In genomic region chr11:53478383-53479170, GRCm38 (mm10) we compare ENCODE assay signal across 9 mouse cellular contexts. TPM values are rescaled to one million over a fixed set of nuclear protein-coding genes. Genes with fewer than 3 reads are reported as not detected.
DNase-seq lines count a peak whose midpoint lies in the region; ATAC-seq and TF ChIP-seq lines count a peak whose summit lies in the region.
"Had no signal": no experiment of that assay in that cellular context is flagged by ENCODE, and none has a peak within 500 bp of the region (broad histone marks: within the 10 kb centered on the region; RNA-seq: fewer than 3 reads in every experiment).

No protein-coding gene starts in this region.

- H3K9ac ChIP-seq in limb, embryonic 12.5 days (replicated peaks), result peak overlapping the region; percentile 38; the same call in 1 of the 2 replicates

- H3K36me3 ChIP-seq in erythroblast, embryonic 14.5 days (ENCODE audit: control insufficient read depth), result peaks cover 37% of the 10 kb centered on the region
- no peaks in the 10 kb centered on the region for H3K36me3 ChIP-seq in limb, embryonic 12.5 days
- no peaks in the 10 kb centered on the region for H3K36me3 ChIP-seq in small intestine, adult 2 months (ENCODE audit: control insufficient read depth, insufficient read depth, low read length)

- peak; percentile 28; the same call in 1 of the 2 replicates for ATAC-seq in limb, embryonic 12.5 days (ENCODE audit: insufficient number of reproducible peaks, insufficient read depth, low FRiP score, low TSS enrichment, low read depth)

- peak overlapping the region; percentile 99 for H3K27ac ChIP-seq in layer of hippocampus, adult 2 months
- H3K27ac ChIP-seq in brown adipose tissue, adult 24 weeks (replicated peaks; ENCODE audit: low read depth, low read length), result no peak overlapping the region
- no peak overlapping the region for H3K27ac ChIP-seq in limb, embryonic 12.5 days
- H3K27ac ChIP-seq in small intestine, adult 2 months (ENCODE audit: insufficient read depth, low read depth, low read length), result no peak overlapping the region

- H3K4me3 ChIP-seq in layer of hippocampus, adult 2 months, result peak overlapping the region; percentile 91
- peak overlapping the region; percentile 50 for H3K4me3 ChIP-seq in brown adipose tissue, adult 24 weeks (ENCODE audit: insufficient read depth, low read depth, low read length)
- peak overlapping the region; percentile 97 for H3K4me3 ChIP-seq in erythroblast, embryonic 14.5 days (replicated peaks)
- H3K4me3 ChIP-seq in limb, embryonic 12.5 days (replicated peaks), result peak overlapping the region; percentile 49
- peak overlapping the region; percentile 79 for H3K4me3 ChIP-seq in small intestine, adult 2 months (ENCODE audit: low read depth, low read length)

- H3K9me3 ChIP-seq in erythroblast, embryonic 14.5 days (ENCODE audit: control insufficient read depth, low read length), result peaks cover 13% of the 10 kb centered on the region
- H3K9me3 ChIP-seq in limb, embryonic 12.5 days, result no peaks in the 10 kb centered on the region

- TF ChIP-seq CTCF in layer of hippocampus, adult 2 months (conservative IDR thresholded peaks at IDR 0.05), result no peak
- no peak for TF ChIP-seq CTCF in small intestine, adult 2 months (IDR thresholded peaks at IDR 0.05; ENCODE audit: extremely low read depth, insufficient read length, insufficient replicate concordance, low read depth, low read length)

- peak overlapping the region; percentile 79 for H3K4me2 ChIP-seq in limb, embryonic 12.5 days

- no peaks in the 10 kb centered on the region; the same call in 1 of the 2 replicates for H3K4me1 ChIP-seq in brown adipose tissue, adult 24 weeks (ENCODE audit: control insufficient read depth, insufficient read depth, insufficient read length, low read length)
- peaks cover 67% of the 10 kb centered on the region for H3K4me1 ChIP-seq in erythroblast, embryonic 14.5 days (ENCODE audit: control insufficient read depth)
- peaks cover 18% of the 10 kb centered on the region for H3K4me1 ChIP-seq in limb, embryonic 12.5 days (replicated peaks)
- H3K4me1 ChIP-seq in small intestine, adult 2 months (ENCODE audit: control insufficient read depth, insufficient read depth, insufficient read length, low read length), result peaks cover 12% of the 10 kb centered on the region

- TF ChIP-seq POLR2A in small intestine, adult 2 months (IDR thresholded peaks at IDR 0.05; ENCODE audit: low read depth, low read length), result 0 out of 2 replicates have a peak, but pooled peaks have one; percentile 30

- H3K27me3 ChIP-seq in erythroblast, embryonic 14.5 days (ENCODE audit: control insufficient read depth), result peaks cover 66% of the 10 kb centered on the region
- H3K27me3 ChIP-seq in limb, embryonic 12.5 days, result peaks cover 85% of the 10 kb centered on the region
- H3K27me3 ChIP-seq in small intestine, adult 2 months (ENCODE audit: control insufficient read depth, insufficient read depth, low read length), result no peaks in the 10 kb centered on the region; the same call in 1 of the 2 replicates

- no peak for DNase-seq in layer of hippocampus, adult 2 months (ENCODE audit: low spot score in 2 of 2)
- no peak for DNase-seq in layer of hippocampus, adult 8-10 months (ENCODE audit: low spot score in 2 of 2)
- no peak for DNase-seq in yolk sac, embryonic 10.5 days (ENCODE audit: low spot score)
- DNase-seq in lung, postnatal 14 days, result no peak

- WGBS in limb, embryonic 12.5 days, result 7% methylated on average over 79 of the region's 79 CpGs
- 8% methylated on average over 79 of the region's 79 CpGs for WGBS in small intestine, adult 2 months

RNA-seq across cellular contexts. Expression of gene Gm9945, which starts 1.4 kb away (rescaled TPM):
- 1 to 10 TPM; 2.5 to 3.4 TPM for total RNA-seq in layer of hippocampus, adult 2 months (2021)
- 1 to 10 TPM; 1.8 to 4.9 (median 2.8) TPM for total RNA-seq in layer of hippocampus, adult 8-10 months (2022)
- polyA plus RNA-seq in brown adipose tissue, adult 24 weeks (2012; ENCODE audit: insufficient read depth, insufficient read length, missing spikeins), result not detected in 2 replicates
- not detected in 2 replicates for polyA plus RNA-seq in erythroblast, embryonic 14.5 days (2012)
- not detected in 2 replicates for polyA plus RNA-seq in limb, embryonic 12.5 days (2016; fragmentation: Nextera tagmentation; extraction: Ambion mirVana)
- polyA plus RNA-seq in small intestine, adult 2 months (2012; rRNA removed), result not detected in 2 replicates

RNA-seq across cellular contexts. Expression of gene Sowaha, which starts 1.5 kb away (rescaled TPM):
- total RNA-seq in layer of hippocampus, adult 2 months (2021), result 100 to 1,000 TPM; 137 to 142 TPM
- 100 to 1,000 TPM in 2 of 4 experiments, 10 to 100 TPM in 2; 91.6 to 119 (median 104) TPM for total RNA-seq in layer of hippocampus, adult 8-10 months (2022)
- polyA plus RNA-seq in brown adipose tissue, adult 24 weeks (2012; ENCODE audit: insufficient read depth, insufficient read length, missing spikeins), result not detected in 2 replicates
- polyA plus RNA-seq in erythroblast, embryonic 14.5 days (2012), result 9.4 and 11.2 TPM in 2 replicates
- 0.24 and 0.32 TPM in 2 replicates for polyA plus RNA-seq in limb, embryonic 12.5 days (2016; fragmentation: Nextera tagmentation; extraction: Ambion mirVana)
- 9.7 and 61.2 TPM in 2 replicates for polyA plus RNA-seq in small intestine, adult 2 months (2012; rRNA removed)

RNA-seq across cellular contexts. Expression of gene Gm9837, which starts 8.3 kb away (rescaled TPM):
- total RNA-seq in layer of hippocampus, adult 2 months (2021), result under 1 TPM in 1 of 2 experiments, not detected in 1; 0.52 TPM
- total RNA-seq in layer of hippocampus, adult 8-10 months (2022), result under 1 TPM in 1 of 4 experiments, not detected in 3; 0.69 TPM
- not detected in 2 replicates for polyA plus RNA-seq in brown adipose tissue, adult 24 weeks (2012; ENCODE audit: insufficient read depth, insufficient read length, missing spikeins)
- not detected in 2 replicates for polyA plus RNA-seq in erythroblast, embryonic 14.5 days (2012)
- polyA plus RNA-seq in limb, embryonic 12.5 days (2016; fragmentation: Nextera tagmentation; extraction: Ambion mirVana), result not detected in 2 replicates
- polyA plus RNA-seq in small intestine, adult 2 months (2012; rRNA removed), result not detected in 2 replicates

RNA-seq across cellular contexts. Expression of gene Shroom1, which starts 21.6 kb away (rescaled TPM):
- total RNA-seq in layer of hippocampus, adult 2 months (2021), result 1 to 10 TPM; 4.8 to 5.1 TPM
- total RNA-seq in layer of hippocampus, adult 8-10 months (2022), result 1 to 10 TPM; 4.7 to 5.9 (median 5.1) TPM
- 2.1 and 4.7 TPM in 2 replicates for polyA plus RNA-seq in brown adipose tissue, adult 24 weeks (2012; ENCODE audit: insufficient read depth, insufficient read length, missing spikeins)
- not detected in 2 replicates for polyA plus RNA-seq in erythroblast, embryonic 14.5 days (2012)
- polyA plus RNA-seq in limb, embryonic 12.5 days (2016; fragmentation: Nextera tagmentation; extraction: Ambion mirVana), result 6.3 and 6.8 TPM in 2 replicates
- polyA plus RNA-seq in small intestine, adult 2 months (2012; rRNA removed), result 2.6 and 3.0 TPM in 2 replicates

RNA-seq across cellular contexts. Expression of gene Gm10447, which starts 21.7 kb away (rescaled TPM):
- total RNA-seq in layer of hippocampus, adult 2 months (2021), result under 1 TPM; 0.20 to 0.26 TPM
- under 1 TPM; 0.12 to 0.33 (median 0.17) TPM for total RNA-seq in layer of hippocampus, adult 8-10 months (2022)
- polyA plus RNA-seq in brown adipose tissue, adult 24 weeks (2012; ENCODE audit: insufficient read depth, insufficient read length, missing spikeins), result not detected in 2 replicates
- not detected in 2 replicates for polyA plus RNA-seq in erythroblast, embryonic 14.5 days (2012)
- 0.36 and 0.38 TPM in 2 replicates for polyA plus RNA-seq in limb, embryonic 12.5 days (2016; fragmentation: Nextera tagmentation; extraction: Ambion mirVana)
- 0.04 TPM in 1 of 2 replicates, not detected in the other for polyA plus RNA-seq in small intestine, adult 2 months (2012; rRNA removed)
- total RNA-seq: left cerebral cortex, postnatal 14 days had no signal
